Mouse (Mus musculus): ENCODE results near the gene Abcc8.

DNA sequence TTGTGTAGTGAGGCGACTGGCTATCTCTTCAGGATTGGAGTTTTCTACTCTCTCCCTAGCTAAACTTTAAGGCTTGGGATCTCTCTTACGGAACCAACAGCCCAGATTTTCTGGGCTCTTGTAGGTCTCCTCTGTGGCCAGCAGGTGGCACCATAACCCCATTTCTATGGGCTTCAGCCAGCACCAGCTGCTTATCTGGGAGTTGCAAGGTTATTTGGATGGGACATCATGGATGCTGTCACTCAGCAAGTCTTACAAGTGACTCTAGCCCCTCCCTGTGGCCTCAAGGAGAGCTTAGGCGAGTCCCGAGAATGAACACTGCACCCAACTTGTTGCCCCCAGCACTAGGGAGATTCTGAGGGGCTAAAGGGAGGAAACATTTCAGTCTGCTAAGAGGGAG, 83.7 kb downstream of the Abcc8 start:
- TF ChIP-seq CTCF (IDR thresholded peaks at IDR 0.05; ENCODE audit: low read depth, low read length), result peak; percentile 97
- TF ChIP-seq POLR2A (IDR thresholded peaks at IDR 0.05; ENCODE audit: borderline replicate concordance, low read depth, low read length), result no peak
